7 mouse cellular contexts compared by ENCODE assay signal in the genomic region with DNA sequence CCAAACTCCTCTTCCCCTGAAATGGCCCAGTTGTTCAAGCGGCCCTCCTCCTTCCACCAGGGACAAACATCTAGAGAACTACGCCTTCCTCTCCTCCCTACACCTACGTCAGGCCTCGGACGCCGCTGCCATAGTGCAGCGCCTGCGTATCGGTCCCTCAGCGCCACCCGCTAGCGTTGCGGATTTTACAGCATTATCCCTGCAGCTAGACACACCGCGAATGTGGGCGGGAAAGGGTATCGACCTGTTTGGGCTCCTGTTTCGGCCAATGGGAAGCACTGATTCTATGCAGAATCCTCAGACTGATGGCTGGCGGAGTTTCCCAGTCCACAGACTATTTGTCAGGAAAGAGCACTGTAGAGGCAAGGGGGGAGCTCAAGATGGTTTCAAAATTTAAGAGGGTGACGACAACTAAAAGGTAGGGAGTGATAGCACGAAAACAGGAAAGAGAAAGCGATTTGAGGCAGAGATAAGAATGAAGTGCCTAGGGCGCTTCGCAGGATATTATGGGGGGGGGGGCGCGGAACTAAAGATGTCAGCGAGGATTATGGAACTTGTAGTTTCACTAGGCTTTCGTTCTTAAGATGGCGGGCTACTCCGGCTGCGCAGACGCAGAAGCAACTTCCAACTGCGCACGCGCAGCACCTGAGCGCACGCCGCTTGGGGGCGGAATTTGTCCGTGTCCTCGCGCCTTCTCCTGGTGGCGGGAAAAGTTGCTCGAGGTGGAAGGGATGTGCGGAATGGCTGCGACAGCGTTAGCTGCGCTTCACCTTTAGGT. TPM values are rescaled to one million over a fixed set of nuclear protein-coding genes. Genes with fewer than 3 reads are reported as not detected.
DNase-seq lines count a peak whose midpoint lies in the region; ATAC-seq lines count a peak whose summit lies in the region.

A gene (minus strand): TSS at position 505 of the 778 bp plus-strand sequence.
A gene (plus strand): TSS at position 648 of the 778 bp plus-strand sequence.

- peaks cover 8% of the 10 kb centered on the region for H3K4me1 ChIP-seq in embryonic facial prominence, embryonic 11.5 days (ENCODE audit: control insufficient read depth, insufficient read depth, low read length)
- H3K4me1 ChIP-seq in limb, embryonic 11.5 days (ENCODE audit: control insufficient read depth, insufficient read depth, low read length) = peaks cover 22% of the 10 kb centered on the region
- peaks cover 27% of the 10 kb centered on the region for H3K4me1 ChIP-seq in midbrain, embryonic 14.5 days (ENCODE audit: control insufficient read depth, insufficient read depth, low read length)

- no peaks in the 10 kb centered on the region; the same call in none of the 2 replicates for H3K36me3 ChIP-seq in embryonic facial prominence, embryonic 11.5 days (replicated peaks; ENCODE audit: control insufficient read depth, insufficient read depth, low read depth, low read length)
- peaks cover 12% of the 10 kb centered on the region; the same call in 1 of the 2 replicates for H3K36me3 ChIP-seq in limb, embryonic 11.5 days (ENCODE audit: control insufficient read depth, insufficient read depth, low read length)
- H3K36me3 ChIP-seq in midbrain, embryonic 14.5 days (ENCODE audit: control insufficient read depth, insufficient read depth, low read length) = peaks cover 26% of the 10 kb centered on the region

- H3K27ac ChIP-seq in embryonic facial prominence, embryonic 11.5 days (replicated peaks; ENCODE audit: low read depth, low read length) = peak within 1 kb of the TSS; percentile 97
- peak within 1 kb of the TSS; percentile 95 for H3K27ac ChIP-seq in limb, embryonic 11.5 days (replicated peaks; ENCODE audit: low read depth, low read length)
- peak within 1 kb of the TSS; percentile 98 for H3K27ac ChIP-seq in midbrain, embryonic 14.5 days (replicated peaks; ENCODE audit: low read depth, low read length)

- peak; percentile 96 for DNase-seq in adrenal gland, postnatal 14 days
- DNase-seq in embryonic facial prominence, embryonic 11.5 days (ENCODE audit: low spot score) = peak; percentile 98
- DNase-seq in heart, adult 11 months = peak; percentile 99
- peak; percentile 96 for DNase-seq in kidney, adult 18-20 months
- DNase-seq in limb, embryonic 11.5 days (ENCODE audit: low spot score) = peak; percentile 97
- peak; percentile 99 for DNase-seq in midbrain, embryonic 14.5 days
- peak; percentile 91 to 96 for DNase-seq in spleen, adult 18-20 months

- H3K9ac ChIP-seq in embryonic facial prominence, embryonic 11.5 days (replicated peaks; ENCODE audit: low read length) = peak within 1 kb of the TSS; percentile 95
- peak within 1 kb of the TSS; percentile 90 for H3K9ac ChIP-seq in limb, embryonic 11.5 days (ENCODE audit: low read length)
- peak within 1 kb of the TSS; percentile 67 for H3K9ac ChIP-seq in midbrain, embryonic 14.5 days (replicated peaks; ENCODE audit: low read length)

- peak; percentile 65 for ATAC-seq in embryonic facial prominence, embryonic 11.5 days (replicated peaks; ENCODE audit: insufficient number of reproducible peaks, low FRiP score, low TSS enrichment, low read depth)
- peak; percentile 44 for ATAC-seq in limb, embryonic 11.5 days (ENCODE audit: insufficient number of reproducible peaks, low FRiP score, low TSS enrichment, low read depth)
- ATAC-seq in midbrain, embryonic 14.5 days (ENCODE audit: low FRiP score, low TSS enrichment) = peak; percentile 76

- no peaks in the 10 kb centered on the region for H3K9me3 ChIP-seq in embryonic facial prominence, embryonic 11.5 days (replicated peaks; ENCODE audit: control insufficient read depth, low read length)
- no peaks in the 10 kb centered on the region for H3K9me3 ChIP-seq in limb, embryonic 11.5 days (ENCODE audit: control insufficient read depth, low read length)
- no peaks in the 10 kb centered on the region for H3K9me3 ChIP-seq in midbrain, embryonic 14.5 days (ENCODE audit: control insufficient read depth, low read length)

- under 1% methylated on average over 48 of the region's 48 CpGs for WGBS in embryonic facial prominence, embryonic 11.5 days
- under 1% methylated on average over 48 of the region's 48 CpGs for WGBS in limb, embryonic 11.5 days
- WGBS in midbrain, embryonic 14.5 days = under 1% methylated on average over 48 of the region's 48 CpGs

- H3K4me2 ChIP-seq in embryonic facial prominence, embryonic 11.5 days (ENCODE audit: low read depth, low read length) = peak within 1 kb of the TSS; percentile 72
- peak within 1 kb of the TSS; percentile 90 for H3K4me2 ChIP-seq in limb, embryonic 11.5 days (ENCODE audit: low read depth, severe bottlenecking)
- H3K4me2 ChIP-seq in midbrain, embryonic 14.5 days (ENCODE audit: low read length) = peak within 1 kb of the TSS; percentile 88

- peak within 1 kb of the TSS; percentile 83 for H3K4me3 ChIP-seq in embryonic facial prominence, embryonic 11.5 days (ENCODE audit: low read depth, low read length)
- peak within 1 kb of the TSS; percentile 78 for H3K4me3 ChIP-seq in limb, embryonic 11.5 days (ENCODE audit: low read depth, low read length)
- peak within 1 kb of the TSS; percentile 90 for H3K4me3 ChIP-seq in midbrain, embryonic 14.5 days (replicated peaks; ENCODE audit: low read depth, low read length)

- no peaks in the 10 kb centered on the region for H3K27me3 ChIP-seq in embryonic facial prominence, embryonic 11.5 days (ENCODE audit: control insufficient read depth, insufficient read depth, low read length)
- no peaks in the 10 kb centered on the region for H3K27me3 ChIP-seq in limb, embryonic 11.5 days (ENCODE audit: control insufficient read depth, insufficient read depth, low read length)
- H3K27me3 ChIP-seq in midbrain, embryonic 14.5 days (ENCODE audit: control insufficient read depth, insufficient read depth, low read length) = no peaks in the 10 kb centered on the region

RNA-seq across cellular contexts. Expression of the first gene that starts in this region (rescaled TPM):
- 41.5 and 46.7 TPM in 2 replicates for total RNA-seq in adrenal gland, postnatal 14 days (2021)
- polyA plus RNA-seq in embryonic facial prominence, embryonic 11.5 days (2014; fragmentation: Nextera tagmentation; extraction: Ambion mirVana) = 11.5 and 12.5 TPM in 2 replicates
- 12.0 and 12.2 TPM in 2 replicates for polyA plus RNA-seq in limb, embryonic 11.5 days (2014; fragmentation: Nextera tagmentation; extraction: Ambion mirVana)
- polyA plus RNA-seq in midbrain, embryonic 14.5 days (2014; fragmentation: Nextera tagmentation; extraction: Ambion mirVana) = 11.3 and 14.4 TPM in 2 replicates

RNA-seq across cellular contexts. Expression of the second gene that starts in this region (rescaled TPM):
- total RNA-seq in adrenal gland, postnatal 14 days (2021) = 5.6 and 5.7 TPM in 2 replicates
- polyA plus RNA-seq in embryonic facial prominence, embryonic 11.5 days (2014; fragmentation: Nextera tagmentation; extraction: Ambion mirVana) = 22.0 and 23.1 TPM in 2 replicates
- polyA plus RNA-seq in limb, embryonic 11.5 days (2014; fragmentation: Nextera tagmentation; extraction: Ambion mirVana) = 19.6 and 20.1 TPM in 2 replicates
- polyA plus RNA-seq in midbrain, embryonic 14.5 days (2014; fragmentation: Nextera tagmentation; extraction: Ambion mirVana) = 5.6 and 8.2 TPM in 2 replicates

Comparison
In these comparisons a context has a peak if more than half of its experiments do, and no peak if none do; other contexts are left out.
1. Peak in every context shown above with its lines: DNase-seq, ATAC-seq, H3K4me3 ChIP-seq and H3K27ac ChIP-seq.